Mouse (Mus musculus): Measurements from ENCODE around the gene Lmf1. TPM values are rescaled to one million over a fixed set of nuclear protein-coding genes. Genes with fewer than 3 reads are reported as not detected.

The Lmf1 gene
- polyA plus RNA-seq, 1 experiment from 2014 or later, result 29.0 TPM

GRCm38 (mm10) chr17:25637986-25638385, 59.1 kb downstream of the Lmf1 start:
- no peaks in the 10 kb centered on the region for H3K9me3 ChIP-seq (replicated peaks)
- peaks cover 23% of the 10 kb centered on the region for H3K36me3 ChIP-seq
- H3K4me1 ChIP-seq, result peaks cover 74% of the 10 kb centered on the region
- H3K27ac ChIP-seq, result peak overlapping the region; percentile 4
- no peak overlapping the region for H3K4me3 ChIP-seq
- DNase-seq (ENCODE audit: low spot score), result no peak
- WGBS, result 44% methylated on average over 7 of the region's 7 CpGs
- H3K27me3 ChIP-seq (ENCODE audit: low read depth, poor library complexity, severe bottlenecking), result peaks cover 12% of the 10 kb centered on the region; the same call in 1 of the 2 replicates

DNA sequence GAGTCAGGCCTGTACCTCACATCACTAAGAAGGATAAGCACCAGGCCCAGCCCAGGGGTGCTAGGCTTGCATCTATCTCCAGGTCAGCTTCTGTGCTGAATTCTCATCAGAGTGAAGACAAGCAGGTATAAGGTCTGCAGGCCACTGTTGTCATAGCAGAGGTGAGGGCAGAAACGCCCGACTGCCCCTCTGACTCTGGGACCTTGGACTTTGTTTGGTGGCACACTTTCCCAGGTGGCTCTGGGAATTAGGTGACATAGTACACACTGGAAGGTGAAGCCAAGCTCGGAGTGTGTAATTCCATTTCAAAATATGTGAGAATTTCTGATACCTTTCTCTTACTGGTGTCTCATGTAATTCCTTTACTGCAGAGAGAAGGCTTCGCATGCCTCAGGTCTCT, 59.6 kb downstream of the Lmf1 start:
- Histone ChIP-seq H3K9me3 (replicated peaks) (no peaks in the 10 kb centered on the region), H3K27me3 (ENCODE audit: low read depth, poor library complexity, severe bottlenecking) (peaks cover 10% of the 10 kb centered on the region; the same call in 1 of the 2 replicates), H3K4me1 (peaks cover 79% of the 10 kb centered on the region), H3K27ac (peak overlapping the region; percentile 4), H3K4me3 (no peak overlapping the region), H3K36me3 (peaks cover 19% of the 10 kb centered on the region)
- 85% methylated on average over 4 of the region's 4 CpGs for WGBS
- no peak for DNase-seq (ENCODE audit: low spot score)

DNA sequence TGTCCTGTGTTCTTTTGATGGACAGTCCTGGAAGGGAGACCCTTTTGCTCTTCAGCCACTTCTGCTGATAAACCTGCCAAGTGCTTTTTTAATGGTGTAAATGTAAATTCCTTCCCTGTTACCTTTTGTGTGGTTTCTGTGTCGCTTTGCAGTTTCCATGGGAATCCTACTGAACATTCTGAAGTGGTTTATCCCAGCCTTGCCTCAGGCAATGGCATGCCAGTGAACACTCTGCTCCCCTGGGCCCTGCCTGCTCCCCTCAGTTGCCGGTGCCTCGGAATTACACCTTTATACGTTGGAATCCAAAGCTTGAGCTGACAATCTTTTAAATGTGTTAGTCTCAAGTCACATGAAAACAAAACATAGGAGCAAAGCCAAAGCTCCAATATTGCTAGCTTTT, 62.1 kb downstream of the Lmf1 start:
- peaks cover 9% of the 10 kb centered on the region; the same call in 1 of the 2 replicates for H3K36me3 ChIP-seq
- no peak for DNase-seq (ENCODE audit: low spot score)

DNA sequence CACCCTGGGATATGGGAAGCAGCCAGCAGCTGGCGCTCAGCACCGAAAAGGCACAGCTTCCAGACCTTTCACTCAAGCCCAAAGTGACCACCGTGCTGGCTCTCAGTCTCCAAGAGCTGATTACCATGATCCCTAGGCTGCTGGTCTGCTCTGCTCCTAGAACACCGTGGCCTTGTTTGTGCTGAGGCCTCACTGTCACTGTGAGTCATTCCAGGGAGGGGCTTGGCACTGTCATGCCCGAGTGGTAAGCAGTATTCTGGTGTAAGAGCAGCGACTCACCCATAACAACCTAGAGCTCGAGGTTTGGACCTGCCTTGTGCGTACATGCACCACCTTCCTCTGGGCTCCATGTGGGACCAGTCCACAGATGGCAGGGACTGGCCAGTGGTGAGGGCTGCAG, 63.1 kb downstream of the Lmf1 start:
- Histone ChIP-seq H3K27me3 (ENCODE audit: low read depth, poor library complexity, severe bottlenecking) (0 out of 2 replicates have a peak, but pooled peaks cover 7% of the 10 kb centered on the region), H3K9me3 (replicated peaks) (no peaks in the 10 kb centered on the region), H3K27ac (0 out of 2 replicates have a peak overlapping the region, but pooled peaks have one; percentile 66), H3K4me3 (no peak overlapping the region), H3K36me3 (peaks cover 12% of the 10 kb centered on the region), H3K4me1 (peaks cover 59% of the 10 kb centered on the region)
- DNase-seq (ENCODE audit: low spot score), result no peak
- WGBS, result 84% methylated on average over 8 of the region's 8 CpGs

More for the DNA sequence above, 62.1 kb downstream of the Lmf1 start:
- no peak overlapping the region for H3K27ac ChIP-seq
- WGBS, result 76% methylated on average over 4 of the region's 4 CpGs
- no peak overlapping the region for H3K4me3 ChIP-seq
- H3K4me1 ChIP-seq, result peaks cover 69% of the 10 kb centered on the region
- 0 out of 2 replicates have a peak, but pooled peaks cover 7% of the 10 kb centered on the region for H3K27me3 ChIP-seq (ENCODE audit: low read depth, poor library complexity, severe bottlenecking)
- H3K9me3 ChIP-seq (replicated peaks), result no peaks in the 10 kb centered on the region

GRCm38 (mm10) chr17:25643517-25644294, 64.8 kb downstream of the Lmf1 start:
- H3K27ac ChIP-seq, result peak overlapping the region; percentile 69
- DNase-seq (ENCODE audit: low spot score), result no peak
- peaks cover 26% of the 10 kb centered on the region for H3K36me3 ChIP-seq
- 69% methylated on average over 13 of the region's 13 CpGs for WGBS
- H3K4me3 ChIP-seq, result no peak overlapping the region
- H3K9me3 ChIP-seq (replicated peaks), result no peaks in the 10 kb centered on the region
- H3K27me3 ChIP-seq (ENCODE audit: low read depth, poor library complexity, severe bottlenecking), result 0 out of 2 replicates have a peak, but pooled peaks cover 7% of the 10 kb centered on the region
- peaks cover 57% of the 10 kb centered on the region for H3K4me1 ChIP-seq

- Histone ChIP-seq H3K9me3 (replicated peaks) (no peaks in the 10 kb centered on the region), H3K4me3 (no peak overlapping the region), H3K27ac (peak overlapping the region; percentile 20; the same call in 1 of the 2 replicates), H3K27me3 (ENCODE audit: low read depth, poor library complexity, severe bottlenecking) (0 out of 2 replicates have a peak, but pooled peaks cover 7% of the 10 kb centered on the region), H3K36me3 (peaks cover 36% of the 10 kb centered on the region), H3K4me1 (peaks cover 55% of the 10 kb centered on the region)
- no peak for DNase-seq (ENCODE audit: low spot score)
- WGBS, result 94% methylated on average over 3 of the region's 3 CpGs
These were observed 65.9 kb downstream of the Lmf1 start for GRCm38 (mm10) chr17:25644761-25645160.

DNA sequence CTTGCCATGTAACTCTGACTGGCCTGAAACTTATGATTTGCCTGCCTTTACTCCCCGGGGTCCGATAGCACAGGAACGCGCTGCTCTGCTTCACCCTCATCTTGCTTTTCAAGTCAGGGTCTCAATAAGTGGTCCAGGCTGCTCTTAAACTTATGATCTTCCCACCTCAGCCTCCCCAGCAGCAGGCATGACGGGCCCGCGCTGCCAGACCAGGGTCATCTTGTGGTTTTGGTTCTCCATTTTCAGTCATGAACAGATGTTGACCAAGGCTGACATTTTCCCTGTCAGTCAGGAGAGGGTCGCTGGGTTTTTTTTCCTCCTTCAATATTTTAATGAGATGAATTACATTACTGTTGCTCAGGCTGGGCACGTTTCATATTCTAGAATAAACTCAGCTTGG, 66.8 kb downstream of the Lmf1 start:
- peaks cover 51% of the 10 kb centered on the region for H3K4me1 ChIP-seq
- no peak overlapping the region for H3K27ac ChIP-seq
- no peak for DNase-seq (ENCODE audit: low spot score)
- 0 out of 2 replicates have a peak, but pooled peaks cover 7% of the 10 kb centered on the region for H3K27me3 ChIP-seq (ENCODE audit: low read depth, poor library complexity, severe bottlenecking)
- 90% methylated on average over 9 of the region's 9 CpGs for WGBS
- no peaks in the 10 kb centered on the region for H3K9me3 ChIP-seq (replicated peaks)
- H3K4me3 ChIP-seq, result no peak overlapping the region
- H3K36me3 ChIP-seq, result peaks cover 44% of the 10 kb centered on the region

- Histone ChIP-seq H3K4me3 (no peak overlapping the region), H3K4me1 (peaks cover 36% of the 10 kb centered on the region), H3K36me3 (peaks cover 40% of the 10 kb centered on the region), H3K9me3 (replicated peaks) (no peaks in the 10 kb centered on the region), H3K27ac (peak overlapping the region; percentile 9; the same call in 1 of the 2 replicates), H3K27me3 (ENCODE audit: low read depth, poor library complexity, severe bottlenecking) (no peaks in the 10 kb centered on the region)
- DNase-seq (ENCODE audit: low spot score), result no peak
- WGBS, result 89% methylated on average over 10 of the region's 10 CpGs
These were observed 69.0 kb downstream of the Lmf1 start for GRCm38 (mm10) chr17:25647901-25648300.

GRCm38 (mm10) chr17:25648678-25649216, 69.9 kb downstream of the Lmf1 start:
- H3K9me3 ChIP-seq (replicated peaks), result no peaks in the 10 kb centered on the region
- 48% methylated on average over 15 of the region's 15 CpGs for whole genome bisulfite sequencing

DNA sequence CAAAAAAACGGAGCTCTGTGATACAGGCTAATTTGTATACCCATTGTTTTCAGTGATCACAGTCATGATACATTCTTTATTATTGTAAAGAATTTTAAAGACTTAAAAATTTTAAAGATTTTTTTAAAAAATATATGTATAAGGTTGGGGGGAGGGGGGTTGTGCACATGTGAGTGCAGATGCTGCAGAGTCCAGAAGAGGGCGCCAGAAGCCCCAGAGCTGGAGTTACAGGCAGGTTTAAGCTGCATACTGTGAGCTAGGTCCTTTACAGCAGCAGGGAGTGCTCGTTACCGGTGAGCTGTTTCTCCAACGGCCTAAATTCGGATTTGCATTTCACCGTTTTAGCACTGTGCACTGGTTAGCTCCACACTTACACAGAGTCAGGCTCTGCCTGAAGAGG, 71.8 kb downstream of the Lmf1 start:
- Histone ChIP-seq H3K27ac (no peak overlapping the region), H3K36me3 (peaks cover 56% of the 10 kb centered on the region)

More at GRCm38 (mm10) chr17:25648678-25649216, 69.9 kb downstream of the Lmf1 start:
- peak overlapping the region; percentile 43; the same call in 1 of the 2 replicates for H3K27ac ChIP-seq
- no peaks in the 10 kb centered on the region for H3K27me3 ChIP-seq (ENCODE audit: low read depth, poor library complexity, severe bottlenecking)
- H3K36me3 ChIP-seq, result peaks cover 40% of the 10 kb centered on the region
- peaks cover 27% of the 10 kb centered on the region for H3K4me1 ChIP-seq
- no peak for DNase-seq (ENCODE audit: low spot score)
- no peak overlapping the region for H3K4me3 ChIP-seq

GRCm38 (mm10) chr17:25652272-25652671, 73.4 kb downstream of the Lmf1 start:
- DNase-seq (ENCODE audit: low spot score), result no peak
- WGBS, result 80% methylated on average over 8 of the region's 8 CpGs
- peaks cover 39% of the 10 kb centered on the region for H3K4me1 ChIP-seq
- no peak overlapping the region for H3K27ac ChIP-seq
- peaks cover 62% of the 10 kb centered on the region for H3K36me3 ChIP-seq
- no peaks in the 10 kb centered on the region for H3K27me3 ChIP-seq (ENCODE audit: low read depth, poor library complexity, severe bottlenecking)
- no peaks in the 10 kb centered on the region for H3K9me3 ChIP-seq (replicated peaks)
- H3K4me3 ChIP-seq, result no peak overlapping the region

More for the DNA sequence above, 71.8 kb downstream of the Lmf1 start:
- Histone ChIP-seq H3K4me3 (no peak overlapping the region), H3K9me3 (replicated peaks) (no peaks in the 10 kb centered on the region), H3K27me3 (ENCODE audit: low read depth, poor library complexity, severe bottlenecking) (no peaks in the 10 kb centered on the region), H3K4me1 (peaks cover 25% of the 10 kb centered on the region)
- WGBS, result 87% methylated on average over 7 of the region's 7 CpGs
- DNase-seq (ENCODE audit: low spot score), result no peak

- WGBS, result 67% methylated on average over 12 of the region's 12 CpGs
- H3K27ac ChIP-seq, result peak overlapping the region; percentile 68; the same call in 1 of the 2 replicates
- DNase-seq (ENCODE audit: low spot score), result no peak
- H3K27me3 ChIP-seq (ENCODE audit: low read depth, poor library complexity, severe bottlenecking), result no peaks in the 10 kb centered on the region
- no peak overlapping the region for H3K4me3 ChIP-seq
- peaks cover 27% of the 10 kb centered on the region for H3K4me1 ChIP-seq
- peaks cover 44% of the 10 kb centered on the region for H3K36me3 ChIP-seq
- H3K9me3 ChIP-seq (replicated peaks), result no peaks in the 10 kb centered on the region
These were observed 77.4 kb downstream of the Lmf1 start for GRCm38 (mm10) chr17:25656142-25656825.

Data from limb, embryonic 10.5 days (tissue).